Mouse (Mus musculus) CH12.LX (cell line): ENCODE measurements around the gene Cd27. TPM values are rescaled to one million over a fixed set of nuclear protein-coding genes. Genes with fewer than 3 reads are reported as not detected.

ENCODE experiments used
- DNase-seq: peaks from one replicate; pipeline ENCODE4 v3.0.0-alpha.2; 2013; ENCODE audit errors: extremely low read depth
- H3K27ac ChIP-seq: 2 replicates; pipeline ENCODE4 v1.5.1; 2012; ENCODE audit warnings: low read depth, mild to moderate bottlenecking, control low read depth, moderate library complexity; ENCODE audit not compliant: insufficient read depth
- H3K27me3 ChIP-seq: replicated peaks from 2 replicates; pipeline ENCODE3; 2012; ENCODE audit warnings: inconsistent platforms
- H3K36me3 ChIP-seq, 2 experiments: replicated peaks in 1 of 2; 2 replicates each; pipeline versions ENCODE3 to v1.6.1; 2012; ENCODE audit warnings: inconsistent platforms in 1 of 2, low read length in 1 of 2, mild to moderate bottlenecking in 1 of 2, mixed read lengths in 1 of 2, moderate library complexity in 1 of 2; ENCODE audit not compliant: control insufficient read depth in 1 of 2, insufficient read depth in 1 of 2
- H3K4me1 ChIP-seq, 2 experiments: 2 replicates each; pipeline ENCODE4 v1.6.1; 2012; ENCODE audit warnings: inconsistent platforms in 1 of 2, moderate library complexity in 1 of 2; ENCODE audit not compliant: insufficient read depth in 2 of 2, control insufficient read depth in 1 of 2
- H3K4me2 ChIP-seq: 2 replicates; pipeline ENCODE4 v1.6.1; 2012; ENCODE audit warnings: low read depth, mild to moderate bottlenecking, control low read depth; ENCODE audit not compliant: poor library complexity, insufficient read depth, severe bottlenecking
- H3K4me3 ChIP-seq, 3 experiments: fragments of 150-350 bp in 1 of 3; sonication (generic) in 1 of 3; replicated peaks in 1 of 3; 2 replicates each; pipeline versions ENCODE3 to v1.5.1; 2011 to 2012; ENCODE audit warnings: low read depth in 2 of 3, low read length in 2 of 3, mild to moderate bottlenecking in 2 of 3, moderate library complexity in 2 of 3, control low read depth in 1 of 3, improper control_type of control experiment in 1 of 3, inconsistent platforms in 1 of 3, mixed read lengths in 1 of 3; ENCODE audit not compliant: poor library complexity in 1 of 3
- H3K79me2 ChIP-seq: replicated peaks from 2 replicates; pipeline ENCODE4 v1.6.1; 2012; ENCODE audit warnings: mild to moderate bottlenecking, moderate library complexity; ENCODE audit not compliant: control insufficient read depth, poor library complexity, insufficient read depth, severe bottlenecking; ENCODE audit errors: extremely low read depth
- H3K9ac ChIP-seq: 2 replicates; pipeline ENCODE4 v1.6.1; 2012; ENCODE audit warnings: low read depth, mild to moderate bottlenecking, control low read depth, moderate library complexity; ENCODE audit not compliant: insufficient read depth
- H3K9me3 ChIP-seq: replicated peaks from 2 replicates; pipeline ENCODE3; 2012; ENCODE audit warnings: low read length, inconsistent platforms, mixed read lengths
- CHD2 ChIP-seq: IDR thresholded peaks from 2 replicates; pipeline ENCODE4 v1.6.1; 2011; ENCODE audit warnings: low read length, improper control_type of control experiment
- CTCF ChIP-seq, 2 experiments: IDR thresholded peaks in 1 of 2; conservative IDR thresholded peaks in 1 of 2; 2 replicates each; pipeline ENCODE4 v1.5.1; 2011 to 2012; ENCODE audit warnings: low read depth in 2 of 2, low read length in 2 of 2, improper control_type of control experiment in 1 of 2, inconsistent platforms in 1 of 2, mild to moderate bottlenecking in 1 of 2, moderate library complexity in 1 of 2
- E2F4 ChIP-seq: IDR thresholded peaks from 2 replicates; pipeline ENCODE4 v1.6.1; 2011; ENCODE audit warnings: low read depth, low read length, improper control_type of control experiment; ENCODE audit not compliant: insufficient replicate concordance
- ELF1 ChIP-seq: IDR thresholded peaks from 2 replicates; pipeline ENCODE4 v1.6.1; 2014; ENCODE audit warnings: low read depth, mild to moderate bottlenecking, inconsistent platforms, low read length, improper control_type of control experiment
- JUN ChIP-seq: IDR thresholded peaks from 2 replicates; pipeline ENCODE4 v1.6.1; 2011; ENCODE audit warnings: low read depth, mild to moderate bottlenecking, low read length, improper control_type of control experiment, moderate library complexity; ENCODE audit not compliant: insufficient read depth
- MAFK ChIP-seq: IDR thresholded peaks from 2 replicates; pipeline ENCODE4 v1.6.1; 2011; ENCODE audit warnings: low read length, improper control_type of control experiment; ENCODE audit not compliant: insufficient replicate concordance
- MXI1 ChIP-seq: IDR thresholded peaks from 2 replicates; pipeline ENCODE4 v1.6.1; 2011; ENCODE audit warnings: mild to moderate bottlenecking, low read depth, low read length, improper control_type of control experiment
- NRF1 ChIP-seq: IDR thresholded peaks from 2 replicates; pipeline ENCODE4 v1.6.1; 2014; ENCODE audit warnings: low read depth, mild to moderate bottlenecking, inconsistent platforms, low read length, improper control_type of control experiment, moderate library complexity
- PAX5 ChIP-seq: IDR thresholded peaks from 2 replicates; pipeline ENCODE4 v1.6.1; 2012; ENCODE audit warnings: low read length, inconsistent platforms, mixed read lengths
- POLR2AphosphoS2 ChIP-seq: IDR thresholded peaks from 2 replicates; pipeline ENCODE4 v1.6.1; 2011; ENCODE audit warnings: low read depth, low read length, improper control_type of control experiment
- RAD21 ChIP-seq: IDR thresholded peaks from 2 replicates; pipeline ENCODE4 v1.6.1; 2011; ENCODE audit warnings: low read depth, mild to moderate bottlenecking, low read length, improper control_type of control experiment, moderate library complexity
- SIN3A ChIP-seq: IDR thresholded peaks from 2 replicates; pipeline ENCODE4 v1.6.1; 2012; ENCODE audit warnings: low read length, improper control_type of control experiment, inconsistent platforms
- TBP ChIP-seq: conservative IDR thresholded peaks from 2 replicates; pipeline ENCODE4 v1.6.1; 2011; ENCODE audit warnings: low read depth, low read length, improper control_type of control experiment
- USF2 ChIP-seq: conservative IDR thresholded peaks from 2 replicates; pipeline ENCODE4 v1.6.1; 2011; ENCODE audit warnings: low read depth, low read length, improper control_type of control experiment
- ZKSCAN1 ChIP-seq: IDR thresholded peaks from 2 replicates; pipeline ENCODE4 v1.6.1; 2012; ENCODE audit warnings: low read depth, inconsistent platforms, low read length, improper control_type of control experiment, borderline replicate concordance
- ZMIZ1 ChIP-seq: IDR thresholded peaks from 2 replicates; pipeline ENCODE4 v1.6.1; 2012; ENCODE audit warnings: low read depth, mild to moderate bottlenecking, inconsistent platforms, low read length, improper control_type of control experiment
- dilution Hi-C: fragments of 300-500 bp; cut with MboI; formaldehyde crosslinking; loops from 2 replicates; pipeline ENCODE4 v1.14.3; 2020; ENCODE audit warnings: low sequenced_read_pairs; ENCODE audit not compliant: extremely low pct_unique_long_range_greater_than_20kb, extremely low pct_ligation_motif_present
- in situ Hi-C: fragments of 300-500 bp; cut with MboI; formaldehyde crosslinking; loops from 3 replicates; pipeline ENCODE4 v1.14.3; 2019; ENCODE audit warnings: low sequenced_read_pairs, low pct_ligation_motif_present, low pct_unique_long_range_greater_than_20kb, mixed read lengths
- polyA plus RNA-seq: library from polyadenylated mRNA; unstranded; fragments of >175 nt; gene quantifications from 2 replicates; pipeline ENCODE4 v1.2.1, GENCODE M21; 2012; ENCODE audit warnings: low read depth; ENCODE audit not compliant: insufficient read length
- total RNA-seq, 2 experiments: library from RNA; depleted of rRNA; stranded (reverse); fragments of 300-350 nt in 1 of 2; fragments of >200 nt in 1 of 2; gene quantifications; 2 replicates each; pipeline ENCODE4 v1.2.3; 2012 to 2014

The Cd27 gene
- total and polyA plus RNA-seq, 3 experiments: 0.54 TPM; not detected in 2

GRCm38 (mm10) chr6:125212621-125213020, 24.2 kb downstream of the Cd27 start:
- dilution Hi-C loops (no loop called here), in situ Hi-C loops (no loop called here)
- no peak overlapping the region for H3K27ac ChIP-seq
- no peak overlapping the region for H3K4me3 ChIP-seq
- H3K9me3 ChIP-seq: peaks cover 7% of the 10 kb centered on the region
- H3K79me2 ChIP-seq: no peaks in the 10 kb centered on the region
- peaks cover 0 to 8% of the 10 kb centered on the region in 2 experiments; a peak in 2 of 4 replicates for H3K4me1 ChIP-seq
- peaks cover 37% of the 10 kb centered on the region for H3K27me3 ChIP-seq
- no peak overlapping the region for H3K4me2 ChIP-seq
- no peaks in the 10 kb centered on the region for H3K36me3 ChIP-seq
- TF ChIP-seq NRF1 (no peak), MAFK (no peak), MXI1 (no peak), SIN3A (no peak), RAD21 (no peak), E2F4 (no peak), TBP (no peak), USF2 (no peak), PAX5 (no peak), CHD2 (no peak), ZKSCAN1 (no peak), ZMIZ1 (no peak), ELF1 (no peak), POLR2AphosphoS2 (no peak), JUN (no peak)
- no peak for DNase-seq
- no peak overlapping the region for H3K9ac ChIP-seq

GRCm38 (mm10) chr6:125210436-125210835, 26.4 kb downstream of the Cd27 start:
- H3K4me2 ChIP-seq: no peak overlapping the region
- in situ Hi-C loops (no loop called here), dilution Hi-C loops (no loop called here)
- H3K9me3 ChIP-seq: peaks cover 7% of the 10 kb centered on the region
- H3K27ac ChIP-seq: no peak overlapping the region
- TF ChIP-seq CTCF (conservative IDR thresholded peaks at IDR 0.05 in 1 of 2, IDR thresholded peaks at IDR 0.05 in 1 of 2; ENCODE audit: low read depth in 2 of 2, low read length in 2 of 2) (peak in 1 of 2 experiments; percentile 35; a peak in 1 of 4 replicates), RAD21 (peak; percentile 13), PAX5 (no peak)
- H3K4me3 ChIP-seq: no peak overlapping the region
- no peak overlapping the region for H3K9ac ChIP-seq
- H3K36me3 ChIP-seq: no peaks in the 10 kb centered on the region
- H3K79me2 ChIP-seq: no peaks in the 10 kb centered on the region
- no peak for DNase-seq
- H3K27me3 ChIP-seq: peaks cover 37% of the 10 kb centered on the region
- H3K4me1 ChIP-seq: no peaks in the 10 kb centered on the region
